Mouse (Mus musculus) neural tube, embryonic 14.5 days (tissue): ENCODE measurements around the gene Coro2a. TPM values are rescaled to one million over a fixed set of nuclear protein-coding genes. Genes with fewer than 3 reads are reported as not detected.

ENCODE experiments used
- ATAC-seq: fragments of 200-750 bp; cut with Nextera tagmentation; 2 replicates; pipeline ENCODE4 v1.8.0; 2017; ENCODE audit warnings: low read depth, mild to moderate bottlenecking, moderate TSS enrichment, moderate library complexity
- H3K27ac ChIP-seq: fragments of 300-500 bp; sonication (generic); 2 replicates; pipeline ENCODE4 v1.5.1; 2014; ENCODE audit warnings: low read depth, mild to moderate bottlenecking, control low read depth, low read length, moderate library complexity, mixed read lengths
- H3K27me3 ChIP-seq: fragments of 300-500 bp; sonication (generic); 2 replicates; pipeline ENCODE4 v1.6.1; 2014; ENCODE audit warnings: low read length; ENCODE audit not compliant: control insufficient read depth, insufficient read depth
- H3K36me3 ChIP-seq: fragments of 300-500 bp; sonication (generic); 2 replicates; pipeline ENCODE4 v1.6.1; 2014; ENCODE audit warnings: low read length, mixed read lengths; ENCODE audit not compliant: control insufficient read depth, insufficient read depth
- H3K4me1 ChIP-seq: fragments of 300-500 bp; sonication (generic); 2 replicates; pipeline ENCODE4 v1.6.1; 2014; ENCODE audit warnings: low read length; ENCODE audit not compliant: control insufficient read depth, insufficient read depth
- H3K4me2 ChIP-seq: fragments of 300-500 bp; sonication (generic); 2 replicates; pipeline ENCODE4 v1.6.1; 2014; ENCODE audit warnings: mild to moderate bottlenecking, low read depth, low read length, control low read depth
- H3K4me3 ChIP-seq: fragments of 300-500 bp; sonication (generic); 2 replicates; pipeline ENCODE4 v1.5.1; 2014; ENCODE audit warnings: low read depth, low read length, control low read depth, mixed read lengths
- H3K9ac ChIP-seq: fragments of 300-500 bp; sonication (generic); replicated peaks from 2 replicates; pipeline ENCODE4 v1.6.1; 2014; ENCODE audit warnings: low read depth, mild to moderate bottlenecking, control low read depth, low read length, mixed read lengths
- H3K9me3 ChIP-seq: fragments of 300-500 bp; sonication (generic); 2 replicates; pipeline ENCODE4 v1.6.1; 2016; ENCODE audit warnings: low read length; ENCODE audit not compliant: control insufficient read depth
- WGBS: fragments of 180-500 bp; shearing (Covaris S2); extraction: QIAGEN DNeasy Blood & Tissue Kit; methylation state at CpG from one replicate; pipeline ENCODE4 v1.1.7; 2014; 5-methylcytosine and 5-hydroxymethylcytosine counted together
- polyA plus RNA-seq: library from polyadenylated mRNA; unstranded; fragments of >200 nt; fragmentation: Nextera tagmentation; extraction: Ambion mirVana; gene quantifications from 2 replicates; pipeline ENCODE4 v1.2.1, GENCODE M21; 2014

Coro2a gene
- polyA plus RNA-seq, 1 experiment from 2014 or later, result 7.6 TPM

DNA sequence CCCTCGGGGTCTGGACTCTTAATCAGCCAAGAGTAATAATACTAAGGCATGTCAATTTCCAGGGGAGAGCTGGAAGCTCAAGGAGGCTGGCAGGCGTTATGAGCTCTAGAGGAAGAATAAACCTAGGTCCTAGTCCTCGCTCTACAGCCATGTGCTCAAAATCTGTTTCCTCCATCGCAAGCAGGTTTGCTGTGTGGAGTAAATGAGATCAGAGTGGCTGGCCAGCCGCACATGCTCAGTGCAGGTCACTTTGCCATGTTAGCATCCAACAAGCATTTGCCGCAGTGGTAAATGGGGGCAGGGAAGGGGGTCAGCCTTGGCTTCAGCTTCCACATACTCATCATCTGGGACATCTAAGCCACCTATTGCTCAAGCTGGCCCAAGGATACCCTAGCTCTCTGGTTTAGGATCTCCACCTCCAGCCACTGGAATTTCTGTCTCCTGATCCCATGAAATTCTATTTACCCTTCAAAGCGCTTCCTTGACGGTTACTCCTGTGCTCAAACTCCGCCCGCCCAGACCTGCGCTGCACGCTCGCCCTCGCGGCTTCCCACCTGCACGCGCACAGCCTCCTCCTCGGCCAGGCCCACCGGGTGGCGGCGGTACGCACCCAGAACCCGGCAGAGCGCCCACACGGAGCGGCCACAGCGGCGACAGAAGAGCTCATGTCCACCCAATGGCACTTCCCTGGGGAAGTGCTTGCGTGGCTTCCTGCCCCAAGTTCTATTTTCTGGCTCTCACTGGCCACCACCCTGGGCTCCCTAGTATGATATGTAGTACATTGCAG, 67.9 kb downstream of the Coro2a start:
- Histone ChIP-seq H3K27ac (no peak overlapping the region), H3K9me3 (no peaks in the 10 kb centered on the region), H3K9ac (0 out of 2 replicates have a peak overlapping the region, but pooled peaks have one; percentile 28), H3K4me1 (peaks cover 3% of the 10 kb centered on the region; the same call in 1 of the 2 replicates), H3K4me2 (peak overlapping the region; percentile 42), H3K36me3 (no peaks in the 10 kb centered on the region), H3K27me3 (peaks cover 21% of the 10 kb centered on the region), H3K4me3 (peak overlapping the region; percentile 13; the same call in 1 of the 2 replicates)
- WGBS, result 10% methylated on average over 29 of the region's 29 CpGs
- peak; percentile 57; the same call in 1 of the 2 replicates for ATAC-seq

DNA sequence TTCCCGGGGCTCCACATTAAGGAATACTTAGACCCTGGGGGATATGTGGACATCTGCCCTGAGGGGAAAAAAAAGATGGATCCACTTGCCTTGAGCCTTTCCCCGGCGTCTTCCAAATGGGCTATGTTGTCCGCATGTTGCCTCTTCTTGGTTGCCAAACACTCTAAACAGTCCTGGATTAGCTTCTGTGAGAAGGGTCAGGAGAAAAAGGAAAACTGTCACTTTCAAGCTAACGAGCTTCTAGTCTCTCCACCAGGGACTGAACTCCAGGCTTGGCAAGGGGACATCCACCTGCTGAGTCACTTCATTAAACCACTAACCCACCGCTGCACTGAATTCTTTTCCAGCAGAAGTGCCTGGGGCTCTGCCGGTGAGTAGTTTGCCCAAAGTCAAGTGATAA, 69.1 kb downstream of the Coro2a start:
- Histone ChIP-seq H3K4me2 (no peak overlapping the region), H3K27me3 (peaks cover 21% of the 10 kb centered on the region), H3K9ac (no peak overlapping the region), H3K36me3 (no peaks in the 10 kb centered on the region), H3K4me1 (peaks cover 3% of the 10 kb centered on the region; the same call in 1 of the 2 replicates), H3K9me3 (no peaks in the 10 kb centered on the region), H3K4me3 (no peak overlapping the region), H3K27ac (no peak overlapping the region)
- no peak for ATAC-seq
- 81% methylated on average over 7 of the region's 7 CpGs for WGBS

DNA sequence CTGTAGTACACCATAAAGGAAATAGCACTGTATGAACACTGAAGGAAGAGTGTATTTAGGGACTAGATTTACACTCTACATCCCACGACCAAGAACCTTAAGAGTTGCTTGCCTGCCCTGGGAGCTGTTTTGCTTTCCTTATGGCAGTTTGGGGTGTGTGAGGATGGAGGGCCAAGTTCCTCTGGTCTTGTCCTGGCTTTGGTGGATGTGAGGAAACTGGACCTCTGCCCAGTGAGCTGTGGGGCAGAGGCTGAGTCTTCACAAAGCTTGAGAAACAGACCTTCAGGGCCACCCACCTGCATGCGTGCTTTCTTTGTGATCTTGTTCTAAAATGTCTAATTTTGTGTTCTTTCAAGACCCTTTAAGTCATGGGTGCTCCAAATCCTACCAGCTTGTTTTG, 69.5 kb downstream of the Coro2a start:
- ATAC-seq, result no peak
- Histone ChIP-seq H3K4me2 (no peak overlapping the region), H3K36me3 (no peaks in the 10 kb centered on the region), H3K4me3 (no peak overlapping the region), H3K9me3 (no peaks in the 10 kb centered on the region), H3K27me3 (peaks cover 21% of the 10 kb centered on the region), H3K27ac (no peak overlapping the region), H3K9ac (no peak overlapping the region), H3K4me1 (peaks cover 3% of the 10 kb centered on the region; the same call in 1 of the 2 replicates)
- 83% methylated on average over 2 of the region's 2 CpGs for WGBS

DNA sequence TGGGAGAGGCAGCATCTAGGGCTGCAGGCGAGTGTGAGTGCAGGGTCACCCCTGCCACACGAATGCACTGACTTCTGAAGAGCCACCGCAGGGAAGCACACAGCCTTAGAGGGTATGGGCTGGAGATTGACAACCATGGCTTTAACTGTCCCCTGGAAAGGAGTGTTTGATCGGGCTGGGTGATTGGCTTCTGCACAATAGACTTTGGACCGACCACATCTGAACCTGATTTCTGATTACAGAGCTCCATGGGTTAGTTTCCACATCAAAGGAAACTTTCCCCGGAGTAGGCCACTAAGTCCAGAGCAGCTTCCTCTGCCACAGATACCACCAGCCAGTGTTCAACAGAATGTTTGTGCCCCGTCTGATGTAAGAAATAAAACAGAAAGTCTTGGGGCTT, 72.3 kb downstream of the Coro2a start:
- no peak for ATAC-seq

DNA sequence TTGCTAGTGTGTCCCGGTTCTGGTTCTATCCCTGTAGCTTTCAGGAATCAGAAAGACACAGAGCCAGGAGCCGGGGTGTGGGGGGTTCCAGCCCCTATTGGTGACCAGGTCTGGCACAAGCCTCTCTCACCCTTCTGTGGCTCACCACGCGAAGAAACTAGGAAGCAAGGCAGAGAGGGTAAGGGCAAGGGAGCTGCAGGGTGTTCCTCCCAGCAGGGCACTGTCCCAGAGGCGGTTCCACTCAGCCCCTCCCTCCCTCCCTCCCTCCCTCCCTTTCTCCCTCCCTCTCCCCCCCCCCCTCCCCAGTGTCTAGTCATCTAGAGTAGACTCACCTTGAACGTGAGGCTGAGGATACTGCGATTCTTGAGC, 74.5 kb downstream of the Coro2a start:
- H3K9me3 ChIP-seq, result no peaks in the 10 kb centered on the region
- no peak overlapping the region for H3K27ac ChIP-seq
- H3K4me3 ChIP-seq, result no peak overlapping the region
- H3K4me1 ChIP-seq, result no peaks in the 10 kb centered on the region
- H3K27me3 ChIP-seq, result no peaks in the 10 kb centered on the region
- 4% methylated on average over 7 of the region's 7 CpGs for WGBS
- H3K36me3 ChIP-seq, result no peaks in the 10 kb centered on the region
- peak overlapping the region; percentile 33 for H3K4me2 ChIP-seq
- no peak for ATAC-seq
- H3K9ac ChIP-seq, result no peak overlapping the region

More for the DNA sequence above, 72.3 kb downstream of the Coro2a start:
- no peak overlapping the region for H3K9ac ChIP-seq
- no peaks in the 10 kb centered on the region for H3K36me3 ChIP-seq
- H3K27me3 ChIP-seq, result 0 out of 2 replicates have a peak, but pooled peaks cover 7% of the 10 kb centered on the region
- H3K4me1 ChIP-seq, result peaks cover 3% of the 10 kb centered on the region; the same call in 1 of the 2 replicates
- no peak overlapping the region for H3K4me2 ChIP-seq
- H3K4me3 ChIP-seq, result no peak overlapping the region
- H3K27ac ChIP-seq, result no peak overlapping the region
- WGBS, result 36% methylated on average over 7 of the region's 7 CpGs
- no peaks in the 10 kb centered on the region for H3K9me3 ChIP-seq

DNA sequence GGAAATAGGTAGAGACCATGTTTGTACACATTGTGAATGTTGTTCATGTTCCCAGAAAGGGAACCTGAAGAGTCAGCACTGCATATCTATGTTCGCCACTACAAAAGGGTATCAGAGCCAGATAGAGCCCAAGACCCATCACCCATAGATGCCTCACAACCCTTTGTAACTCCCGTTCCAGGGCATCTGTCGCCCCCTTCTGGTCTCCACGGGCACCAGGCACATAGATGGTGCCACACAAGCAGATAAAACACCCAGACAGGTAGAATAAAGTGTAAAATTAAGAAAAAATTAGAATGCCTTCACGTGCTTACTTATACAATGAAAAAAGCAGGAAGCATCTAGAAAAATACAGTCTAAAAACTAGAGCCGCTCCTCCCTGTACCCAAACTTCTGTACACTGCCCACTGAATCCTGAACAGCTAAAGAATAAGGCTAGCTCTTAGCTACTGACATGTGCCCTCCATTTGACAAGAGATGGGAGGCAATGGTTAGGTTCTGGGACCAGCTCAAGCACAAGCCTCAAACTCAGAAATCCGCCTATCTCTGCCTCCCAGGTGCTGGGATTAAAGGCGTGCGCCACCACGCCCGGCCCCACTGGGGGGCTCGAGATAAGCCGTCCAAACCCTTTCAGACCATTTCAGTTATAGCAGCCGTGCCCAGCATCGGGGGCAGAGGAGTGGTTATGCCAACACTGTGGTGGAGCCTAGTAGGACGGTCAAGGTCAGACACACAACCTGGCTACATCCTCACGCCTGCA, 75.0 kb downstream of the Coro2a start:
- Histone ChIP-seq H3K9ac (no peak overlapping the region), H3K9me3 (no peaks in the 10 kb centered on the region), H3K36me3 (no peaks in the 10 kb centered on the region), H3K27ac (no peak overlapping the region), H3K4me1 (no peaks in the 10 kb centered on the region), H3K4me2 (peak overlapping the region; percentile 33), H3K4me3 (no peak overlapping the region), H3K27me3 (no peaks in the 10 kb centered on the region)
- 35% methylated on average over 17 of the region's 17 CpGs for WGBS
- peak; percentile 54; the same call in 1 of the 2 replicates for ATAC-seq

DNA sequence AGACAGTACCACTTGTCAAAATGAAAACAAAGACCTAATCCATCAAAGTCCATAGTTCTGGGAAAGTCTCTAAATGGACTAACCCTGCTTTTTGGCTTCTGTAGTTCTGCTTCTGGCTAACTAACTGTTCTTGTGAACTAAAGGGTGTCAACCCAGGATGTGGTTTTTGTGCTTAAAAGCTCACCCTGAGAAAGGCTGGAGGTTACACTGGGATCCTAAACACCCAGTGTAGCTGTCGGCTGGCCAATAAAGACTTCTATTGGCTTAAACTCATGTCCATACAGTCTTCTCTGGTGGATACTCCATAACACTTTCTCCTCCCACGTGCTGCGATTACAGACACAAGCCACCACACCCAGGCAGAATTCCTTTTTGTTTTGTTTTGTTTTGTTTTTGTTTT, 75.8 kb downstream of the Coro2a start:
- Histone ChIP-seq H3K4me3 (no peak overlapping the region), H3K4me1 (no peaks in the 10 kb centered on the region), H3K27me3 (no peaks in the 10 kb centered on the region), H3K36me3 (no peaks in the 10 kb centered on the region), H3K9ac (no peak overlapping the region), H3K27ac (no peak overlapping the region), H3K9me3 (no peaks in the 10 kb centered on the region), H3K4me2 (no peak overlapping the region)
- no peak for ATAC-seq
- 90% methylated on average over 3 of the region's 3 CpGs for WGBS

DNA sequence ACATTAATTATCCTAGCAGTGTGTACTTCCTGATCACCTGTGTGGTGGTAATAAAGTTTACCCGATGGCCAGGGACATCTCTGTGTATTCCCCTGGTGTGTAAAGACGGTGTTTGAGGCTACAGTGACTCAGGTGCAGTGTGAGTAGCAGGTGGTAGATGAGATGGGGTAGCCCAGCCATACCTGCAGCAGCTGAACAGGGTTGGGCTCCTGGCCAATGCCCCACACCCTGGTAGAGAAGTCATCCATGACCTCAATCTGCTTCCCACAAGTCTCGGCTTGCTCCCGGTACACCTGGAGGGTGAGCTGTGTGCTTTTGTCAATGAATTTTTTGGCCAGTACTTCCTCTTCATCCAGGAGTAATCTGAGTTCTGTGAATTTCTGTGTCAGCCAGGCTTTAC, 78.7 kb downstream of the Coro2a start:
- H3K27me3 ChIP-seq, result no peaks in the 10 kb centered on the region
- no peaks in the 10 kb centered on the region for H3K9me3 ChIP-seq
- ATAC-seq, result no peak
- H3K27ac ChIP-seq, result no peak overlapping the region
- H3K36me3 ChIP-seq, result no peaks in the 10 kb centered on the region
- no peak overlapping the region for H3K9ac ChIP-seq
- no peaks in the 10 kb centered on the region for H3K4me1 ChIP-seq
- no peak overlapping the region for H3K4me3 ChIP-seq
- H3K4me2 ChIP-seq, result no peak overlapping the region
- 89% methylated on average over 4 of the region's 4 CpGs for WGBS

DNA sequence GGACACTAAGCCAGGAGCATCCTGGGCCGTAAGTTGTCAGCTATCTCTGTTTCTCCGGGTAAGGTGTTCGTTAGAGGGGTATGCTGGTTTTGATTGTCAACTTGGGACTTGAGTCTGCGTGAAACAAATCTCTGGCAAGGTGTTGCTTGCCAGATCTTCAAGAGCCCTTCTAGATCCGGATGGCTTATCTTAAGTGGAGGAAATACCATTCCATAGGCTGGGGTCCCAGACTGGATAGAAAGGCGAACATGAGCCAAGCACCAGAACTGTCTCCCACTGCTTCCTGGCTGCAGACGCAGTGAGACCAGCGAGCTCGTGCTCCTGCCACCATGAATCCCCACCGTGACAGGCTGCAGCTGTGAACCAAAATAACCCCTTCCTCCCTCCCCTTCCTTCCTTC, 80.5 kb downstream of the Coro2a start:
- WGBS, result 74% methylated on average over 10 of the region's 10 CpGs
- H3K27ac ChIP-seq, result no peak overlapping the region
- no peaks in the 10 kb centered on the region for H3K9me3 ChIP-seq
- no peak overlapping the region for H3K4me2 ChIP-seq
- no peak overlapping the region for H3K4me3 ChIP-seq
- H3K4me1 ChIP-seq, result no peaks in the 10 kb centered on the region
- no peak for ATAC-seq
- H3K36me3 ChIP-seq, result no peaks in the 10 kb centered on the region
- no peak overlapping the region for H3K9ac ChIP-seq
- H3K27me3 ChIP-seq, result no peaks in the 10 kb centered on the region
